Mouse (Mus musculus) intestine, postnatal 0 days (tissue): ENCODE measurements around the gene Chchd6. TPM values are rescaled to one million over a fixed set of nuclear protein-coding genes. Genes with fewer than 3 reads are reported as not detected.

Source experiments
- ATAC-seq: fragments of 200-750 bp; cut with Nextera tagmentation; 2 replicates; pipeline ENCODE4 v1.8.0; 2017; ENCODE audit warnings: mild to moderate bottlenecking, moderate TSS enrichment, moderate library complexity
- H3K27ac ChIP-seq: fragments of 300-500 bp; sonication (generic); 2 replicates; pipeline ENCODE4 v1.5.1; 2014; ENCODE audit warnings: mild to moderate bottlenecking, low read depth, low read length, moderate library complexity
- H3K27me3 ChIP-seq: fragments of 300-500 bp; sonication (generic); replicated peaks from 2 replicates; pipeline ENCODE4 v1.6.1; 2014; ENCODE audit warnings: low read length, mixed read lengths; ENCODE audit not compliant: control insufficient read depth, insufficient read depth
- H3K36me3 ChIP-seq: fragments of 300-500 bp; sonication (generic); 2 replicates; pipeline ENCODE4 v1.6.1; 2014; ENCODE audit warnings: mild to moderate bottlenecking, moderate library complexity; ENCODE audit not compliant: control insufficient read depth, insufficient read depth
- H3K4me1 ChIP-seq: fragments of 300-500 bp; sonication (generic); replicated peaks from 2 replicates; pipeline ENCODE4 v1.6.1; 2014; ENCODE audit warnings: antibody characterized with exemption, low read length, mixed read lengths; ENCODE audit not compliant: control insufficient read depth, insufficient read depth
- H3K4me2 ChIP-seq: fragments of 300-500 bp; sonication (generic); replicated peaks from 2 replicates; pipeline ENCODE4 v1.6.1; 2014; ENCODE audit warnings: low read depth, mild to moderate bottlenecking, moderate library complexity
- H3K4me3 ChIP-seq: fragments of 300-500 bp; sonication (generic); 2 replicates; pipeline ENCODE4 v1.5.1; 2014; ENCODE audit warnings: low read depth, low read length
- H3K9ac ChIP-seq: fragments of 300-500 bp; sonication (generic); 2 replicates; pipeline ENCODE4 v1.6.1; 2014; ENCODE audit warnings: mild to moderate bottlenecking, low read depth, low read length
- H3K9me3 ChIP-seq: fragments of 300-500 bp; sonication (generic); 2 replicates; pipeline ENCODE4 v1.6.1; 2016; ENCODE audit warnings: mixed run types; ENCODE audit not compliant: control insufficient read depth
- CTCF ChIP-seq: sonication (generic); IDR thresholded peaks from 2 replicates; pipeline ENCODE4 v1.5.1; 2016; ENCODE audit warnings: low read depth, mild to moderate bottlenecking, control low read depth, antibody characterized with exemption, moderate library complexity
- WGBS: fragments of 180-500 bp; shearing (Covaris S2); extraction: QIAGEN DNeasy Blood & Tissue Kit; methylation state at CpG from one replicate; pipeline ENCODE4 v1.1.7; 2014; 5-methylcytosine and 5-hydroxymethylcytosine counted together
- polyA plus RNA-seq: library from polyadenylated mRNA; unstranded; fragments of >200 nt; fragmentation: Nextera tagmentation; extraction: Ambion mirVana; gene quantifications from 2 replicates; pipeline ENCODE4 v1.2.1, GENCODE M21; 2015

Chchd6 gene
- polyA plus RNA-seq, 1 experiment from 2014 or later = 15.5 TPM

GRCm38 (mm10) chr6:89384699-89385098, 210.8 kb downstream of the Chchd6 start:
- ATAC-seq = no peak
- 92% methylated on average over 2 of the region's 2 CpGs for WGBS
- Histone ChIP-seq H3K4me2 (no peak overlapping the region), H3K4me1 (no peaks in the 10 kb centered on the region), H3K27ac (no peak overlapping the region), H3K36me3 (no peaks in the 10 kb centered on the region), H3K9ac (no peak overlapping the region), H3K4me3 (no peak overlapping the region), H3K27me3 (no peaks in the 10 kb centered on the region), H3K9me3 (no peaks in the 10 kb centered on the region)
- no peak for TF ChIP-seq CTCF

GRCm38 (mm10) chr6:89381851-89382250, 213.6 kb downstream of the Chchd6 start:
- no peak overlapping the region for H3K27ac ChIP-seq
- no peak overlapping the region for H3K4me2 ChIP-seq
- no peaks in the 10 kb centered on the region for H3K9me3 ChIP-seq
- TF ChIP-seq CTCF = no peak
- H3K9ac ChIP-seq = no peak overlapping the region
- no peaks in the 10 kb centered on the region for H3K27me3 ChIP-seq
- H3K4me3 ChIP-seq = no peak overlapping the region
- H3K4me1 ChIP-seq = no peaks in the 10 kb centered on the region; the same call in 1 of the 2 replicates
- 76% methylated on average over 5 of the region's 5 CpGs for WGBS
- no peak for ATAC-seq
- no peaks in the 10 kb centered on the region for H3K36me3 ChIP-seq

GRCm38 (mm10) chr6:89381172-89381571, 214.3 kb downstream of the Chchd6 start:
- WGBS = 68% methylated on average over 3 of the region's 3 CpGs
- Histone ChIP-seq H3K36me3 (no peaks in the 10 kb centered on the region), H3K9me3 (no peaks in the 10 kb centered on the region), H3K9ac (no peak overlapping the region), H3K27ac (no peak overlapping the region), H3K4me2 (no peak overlapping the region), H3K27me3 (no peaks in the 10 kb centered on the region), H3K4me3 (no peak overlapping the region), H3K4me1 (no peaks in the 10 kb centered on the region; the same call in 1 of the 2 replicates)
- ATAC-seq = no peak
- no peak for TF ChIP-seq CTCF

- 57% methylated on average over 3 of the region's 3 CpGs for WGBS
- Histone ChIP-seq H3K27me3 (no peaks in the 10 kb centered on the region), H3K36me3 (no peaks in the 10 kb centered on the region), H3K4me3 (no peak overlapping the region), H3K4me2 (no peak overlapping the region), H3K9me3 (no peaks in the 10 kb centered on the region), H3K9ac (no peak overlapping the region), H3K27ac (no peak overlapping the region), H3K4me1 (no peaks in the 10 kb centered on the region; the same call in 1 of the 2 replicates)
- TF ChIP-seq CTCF = no peak
- no peak for ATAC-seq
Measured at GRCm38 (mm10) chr6:89380751-89381150, 214.7 kb downstream of the Chchd6 start.

GRCm38 (mm10) chr6:89378264-89378663, 217.2 kb downstream of the Chchd6 start:
- 77% methylated on average over 2 of the region's 2 CpGs for WGBS
- ATAC-seq = peak; percentile 44; the same call in 1 of the 2 replicates
- H3K4me3 ChIP-seq = no peak overlapping the region
- H3K9me3 ChIP-seq = no peaks in the 10 kb centered on the region
- H3K4me1 ChIP-seq = no peaks in the 10 kb centered on the region; the same call in 1 of the 2 replicates
- H3K36me3 ChIP-seq = no peaks in the 10 kb centered on the region
- TF ChIP-seq CTCF = no peak
- no peak overlapping the region for H3K9ac ChIP-seq
- H3K27me3 ChIP-seq = no peaks in the 10 kb centered on the region
- H3K27ac ChIP-seq = no peak overlapping the region
- H3K4me2 ChIP-seq = no peak overlapping the region

GRCm38 (mm10) chr6:89368812-89369211, 226.6 kb downstream of the Chchd6 start:
- Histone ChIP-seq H3K27ac (no peak overlapping the region), H3K27me3 (no peaks in the 10 kb centered on the region)

GRCm38 (mm10) chr6:89364342-89364741, 231.1 kb downstream of the Chchd6 start:
- H3K4me1 ChIP-seq = peaks cover 11% of the 10 kb centered on the region; the same call in 1 of the 2 replicates
- no peaks in the 10 kb centered on the region; the same call in 1 of the 2 replicates for H3K27me3 ChIP-seq
- H3K9me3 ChIP-seq = no peaks in the 10 kb centered on the region
- no peak overlapping the region for H3K4me3 ChIP-seq
- 63% methylated on average over 3 of the region's 3 CpGs for WGBS
- no peak overlapping the region for H3K27ac ChIP-seq
- no peak for ATAC-seq
- H3K36me3 ChIP-seq = no peaks in the 10 kb centered on the region
- no peak overlapping the region for H3K4me2 ChIP-seq
- no peak overlapping the region for H3K9ac ChIP-seq
- no peak for TF ChIP-seq CTCF

More at GRCm38 (mm10) chr6:89368812-89369211, 226.6 kb downstream of the Chchd6 start:
- no peaks in the 10 kb centered on the region for H3K36me3 ChIP-seq
- H3K9me3 ChIP-seq = no peaks in the 10 kb centered on the region
- H3K4me3 ChIP-seq = no peak overlapping the region
- H3K9ac ChIP-seq = no peak overlapping the region
- ATAC-seq = no peak
- no peak for TF ChIP-seq CTCF
- no peaks in the 10 kb centered on the region for H3K4me1 ChIP-seq
- no peak overlapping the region for H3K4me2 ChIP-seq
